Mouse (Mus musculus) olfactory bulb, adult 2 months (tissue): ENCODE measurements at regions not wholly inside any gene's neighbourhood (a gene's known extent, or its start where the extent isn't known, plus 50 kb on each side); places are given as distances from the start of the nearest gene placed in this dataset.

ENCODE experiments used
- H3K27ac ChIP-seq: fragments of 200-500 bp; 2 replicates; pipeline ENCODE4 v1.5.1; 2012; ENCODE audit warnings: low read depth, low read length; ENCODE audit not compliant: insufficient read depth
- H3K4me1 ChIP-seq: fragments of 200-500 bp; 2 replicates; pipeline ENCODE4 v1.6.1; 2012; ENCODE audit warnings: low read length; ENCODE audit not compliant: control insufficient read depth, insufficient read depth
- H3K4me3 ChIP-seq: fragments of 200-500 bp; 2 replicates; pipeline ENCODE4 v1.5.1; 2012; ENCODE audit warnings: mild to moderate bottlenecking, low read depth, low read length, moderate library complexity; ENCODE audit not compliant: insufficient read depth
- CTCF ChIP-seq: fragments of 200-500 bp; IDR thresholded peaks from 2 replicates; pipeline ENCODE4 v1.5.1; 2012; ENCODE audit warnings: low read depth, mild to moderate bottlenecking, low read length, moderate library complexity; ENCODE audit not compliant: insufficient read depth
- POLR2A ChIP-seq: fragments of 200-500 bp; IDR thresholded peaks from 2 replicates; pipeline ENCODE4 v1.6.1; 2012; ENCODE audit warnings: mild to moderate bottlenecking, low read depth, low read length, moderate library complexity; ENCODE audit not compliant: insufficient read depth
- WGBS: fragments of 180-500 bp; shearing (Covaris S2); methylation state at CpG from one replicate; pipeline ENCODE4 v1.1.7; 2018; 5-methylcytosine and 5-hydroxymethylcytosine counted together

DNA sequence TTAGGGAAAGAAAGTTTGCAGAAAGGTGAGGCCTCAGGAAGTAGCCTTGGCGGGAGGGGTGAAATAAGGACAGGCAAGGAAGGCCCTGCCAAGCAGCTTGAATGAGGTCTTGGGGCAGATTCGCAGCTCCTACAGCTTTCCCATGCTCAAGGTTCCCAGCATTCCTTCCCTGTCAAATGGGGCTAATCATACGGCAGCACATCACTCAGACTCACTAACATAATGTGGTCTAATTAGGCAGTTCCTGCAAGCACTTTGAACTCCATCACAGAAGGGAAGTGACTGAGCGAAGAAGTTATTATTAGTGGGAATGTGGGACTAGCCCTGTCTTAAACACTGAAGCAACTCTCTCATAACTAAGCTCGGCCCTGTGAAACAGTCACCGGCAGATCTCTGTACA, 87.1 kb upstream of the Gm10260 start:
- WGBS, result 93% methylated on average over 6 of the region's 6 CpGs
- no peak overlapping the region for H3K4me3 ChIP-seq
- H3K4me1 ChIP-seq, result no peaks in the 10 kb centered on the region
- no peak overlapping the region for H3K27ac ChIP-seq
- TF ChIP-seq POLR2A (no peak), CTCF (no peak)

DNA sequence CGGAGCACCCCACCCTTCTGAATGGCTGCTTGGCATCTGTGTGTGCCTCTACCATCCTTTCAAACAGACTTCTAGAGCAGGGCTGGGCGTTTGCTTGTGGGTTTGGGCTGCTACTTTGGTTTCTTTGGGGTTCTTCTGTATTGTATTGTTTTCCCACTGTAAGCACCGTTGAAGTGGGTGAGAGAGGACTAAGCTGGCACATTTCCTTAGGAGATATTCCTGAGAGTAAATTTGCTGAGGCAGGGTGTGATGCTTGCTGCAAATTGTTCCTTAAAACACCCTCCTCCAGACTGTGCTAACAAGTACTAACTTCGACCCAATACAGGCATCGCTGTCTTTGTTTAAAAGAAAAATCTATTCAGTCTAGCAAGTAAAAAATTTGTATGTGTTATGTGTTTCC, 84.7 kb upstream of the Gm10260 start:
- WGBS, result 79% methylated on average over 5 of the region's 5 CpGs
- Histone ChIP-seq H3K27ac (no peak overlapping the region), H3K4me3 (no peak overlapping the region), H3K4me1 (no peaks in the 10 kb centered on the region)
- TF ChIP-seq CTCF (no peak), POLR2A (no peak)

- TF ChIP-seq POLR2A (no peak), CTCF (no peak)
- 44% methylated on average over 5 of the region's 5 CpGs for WGBS
- Histone ChIP-seq H3K4me3 (no peak overlapping the region), H3K27ac (no peak overlapping the region), H3K4me1 (no peaks in the 10 kb centered on the region)
Observed at GRCm38 (mm10) chr13:97842801-97843200, 82.4 kb upstream of the Gm10260 start.

- H3K27ac ChIP-seq, result no peak overlapping the region
- TF ChIP-seq POLR2A (no peak), CTCF (no peak)
- no peaks in the 10 kb centered on the region for H3K4me1 ChIP-seq
- no peak overlapping the region for H3K4me3 ChIP-seq
- 98% methylated on average over 7 of the region's 7 CpGs for whole genome bisulfite sequencing
Observed at GRCm38 (mm10) chr13:97841503-97841902, 81.1 kb upstream of the Gm10260 start.

- Histone ChIP-seq H3K4me1 (no peaks in the 10 kb centered on the region), H3K27ac (no peak overlapping the region), H3K4me3 (no peak overlapping the region)
- TF ChIP-seq POLR2A (no peak), CTCF (no peak)
- WGBS, result 80% methylated on average over 7 of the region's 7 CpGs
Observed at GRCm38 (mm10) chr13:97839617-97840308, 79.3 kb upstream of the Gm10260 start.

GRCm38 (mm10) chr13:97837443-97838000, 77.1 kb upstream of the Gm10260 start:
- 58% methylated on average over 7 of the region's 7 CpGs for WGBS

DNA sequence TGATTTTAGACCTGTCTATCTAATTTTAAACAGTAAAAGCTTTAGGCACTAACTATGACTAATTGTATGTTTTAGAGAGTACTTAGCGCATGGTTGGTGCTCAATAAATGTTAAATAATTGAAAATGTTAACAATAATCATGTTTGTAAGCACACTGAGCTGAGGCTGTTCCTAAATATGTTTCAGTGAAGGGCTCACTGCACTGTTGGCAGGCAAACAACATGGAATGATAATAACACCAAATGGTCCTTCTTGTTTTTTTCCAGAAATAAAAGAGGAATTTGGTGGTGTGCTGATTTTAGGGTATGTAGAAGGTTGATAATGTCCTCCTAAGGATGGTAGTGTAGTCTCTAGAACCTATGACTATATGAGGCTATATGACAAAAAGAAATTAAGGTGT, 72.0 kb upstream of the Gm10260 start:
- no peak overlapping the region for H3K27ac ChIP-seq
- 62% methylated on average over 1 of the region's 1 CpGs for WGBS
- no peak for TF ChIP-seq POLR2A

More at GRCm38 (mm10) chr13:97837443-97838000, 77.1 kb upstream of the Gm10260 start:
- TF ChIP-seq POLR2A (no peak), CTCF (no peak)
- Histone ChIP-seq H3K4me3 (no peak overlapping the region), H3K4me1 (no peaks in the 10 kb centered on the region), H3K27ac (no peak overlapping the region)

GRCm38 (mm10) chr13:97831839-97832238, 71.4 kb upstream of the Gm10260 start:
- H3K27ac ChIP-seq, result no peak overlapping the region
- no peaks in the 10 kb centered on the region for H3K4me1 ChIP-seq
- 79% methylated on average over 5 of the region's 5 CpGs for WGBS
- TF ChIP-seq CTCF (no peak), POLR2A (no peak)
- no peak overlapping the region for H3K4me3 ChIP-seq

More for the DNA sequence above, 72.0 kb upstream of the Gm10260 start:
- Histone ChIP-seq H3K4me3 (no peak overlapping the region), H3K4me1 (no peaks in the 10 kb centered on the region)

GRCm38 (mm10) chr13:97829558-97829957, 69.1 kb upstream of the Gm10260 start:
- H3K4me3 ChIP-seq, result no peak overlapping the region
- no peak overlapping the region for H3K27ac ChIP-seq
- 83% methylated on average over 5 of the region's 5 CpGs for WGBS
- peaks cover 7% of the 10 kb centered on the region for H3K4me1 ChIP-seq
- TF ChIP-seq CTCF, result no peak
- no peak for TF ChIP-seq POLR2A
